Mouse (Mus musculus): Measurements from ENCODE around the gene Fam117a. TPM values are rescaled to one million over a fixed set of nuclear protein-coding genes. Genes with fewer than 3 reads are reported as not detected.

Gene Fam117a
- total and polyA plus RNA-seq, 3 experiments: 49.9 to 116 TPM; not detected in 1

GRCm38 (mm10) chr11:95319506-95319905 lies 17.3 kb upstream of the Fam117a start (continued):
- no peak for TF ChIP-seq BHLHE40 (IDR thresholded peaks at IDR 0.05; ENCODE audit: borderline replicate concordance, low read depth, low read length)
- no peak for TF ChIP-seq MAFK (IDR thresholded peaks at IDR 0.05; ENCODE audit: borderline replicate concordance, low read depth, low read length)
- TF ChIP-seq SMC3 (IDR thresholded peaks at IDR 0.05; ENCODE audit: low read depth, low read length): peak; percentile 42
- TF ChIP-seq KAT2A (conservative IDR thresholded peaks at IDR 0.05; ENCODE audit: low read depth, low read length): no peak; the same call in 1 of the 2 replicates
- no peak for TF ChIP-seq ZMIZ1 (IDR thresholded peaks at IDR 0.05; ENCODE audit: low read depth, low read length)

DNA sequence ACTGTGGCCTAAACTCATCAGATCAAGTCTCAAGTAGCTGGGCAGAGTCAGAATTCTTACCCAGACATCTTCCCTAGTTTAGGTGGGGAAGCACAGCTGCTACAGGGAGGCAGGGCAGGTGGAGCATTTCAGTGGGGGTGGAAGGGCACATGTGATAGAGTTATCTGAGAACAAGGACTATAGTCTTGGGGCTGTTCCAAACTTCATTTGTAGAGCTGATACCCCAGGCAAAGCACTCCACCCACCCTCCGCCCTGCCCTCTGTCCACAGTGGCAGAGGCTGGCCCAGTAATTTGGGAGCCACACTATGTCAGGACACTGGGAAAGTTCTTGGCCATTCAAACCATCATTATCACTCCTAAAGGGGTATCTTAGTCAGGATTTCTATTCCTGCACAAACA lies 16.8 kb upstream of the Fam117a start:
- no peak overlapping the region; a peak in 1 of 4 replicates for H3K4me3 ChIP-seq (ENCODE audit: control insufficient read depth in 1 of 2, insufficient read depth in 1 of 2, low read depth in 2 of 2, low read length in 2 of 2)

GRCm38 (mm10) chr11:95324181-95324580 lies 12.6 kb upstream of the Fam117a start:
- Histone ChIP-seq H3K4me3 (ENCODE audit: control insufficient read depth in 1 of 2, insufficient read depth in 1 of 2, low read depth in 2 of 2, low read length in 2 of 2) (no peak overlapping the region), H3K79me2 (ENCODE audit: control insufficient read depth, insufficient read depth, low read length, poor library complexity) (no peaks in the 10 kb centered on the region), H3K27me3 (ENCODE audit: control insufficient read depth in 1 of 2, insufficient read depth in 2 of 2, low read length in 2 of 2) (no peaks in the 10 kb centered on the region), H3K27ac (ENCODE audit: control insufficient read depth, low read depth, low read length) (no peak overlapping the region), H3K4me1 (ENCODE audit: control insufficient read depth in 1 of 2, insufficient read depth in 2 of 2, low read length in 2 of 2) (peaks cover 13 to 15% of the 10 kb centered on the region in 2 experiments), H3K36me3 (ENCODE audit: control insufficient read depth in 1 of 2, insufficient read depth in 2 of 2, low read length in 2 of 2) (peaks cover 0 to 12% of the 10 kb centered on the region in 2 experiments; a peak in 2 of 4 replicates), H3K9me3 (replicated peaks; ENCODE audit: insufficient read depth, low read length) (no peaks in the 10 kb centered on the region), H3K9ac (ENCODE audit: control insufficient read depth, low read depth, low read length, poor library complexity, severe bottlenecking) (no peak overlapping the region)
- no peak for DNase-seq (ENCODE audit: low read depth, low spot score)
- TF ChIP-seq CHD1 (IDR thresholded peaks at IDR 0.05; ENCODE audit: low read depth, low read length): no peak
- TF ChIP-seq JUND (IDR thresholded peaks at IDR 0.05; ENCODE audit: low read depth, low read length): no peak
- TF ChIP-seq CHD2 (IDR thresholded peaks at IDR 0.05; ENCODE audit: low read length): no peak
- TF ChIP-seq ZKSCAN1 (IDR thresholded peaks at IDR 0.05; ENCODE audit: low read depth, low read length): no peak
- TF ChIP-seq MXI1 (IDR thresholded peaks at IDR 0.05; ENCODE audit: low read depth, low read length): no peak
- no peak for TF ChIP-seq KAT2A (conservative IDR thresholded peaks at IDR 0.05; ENCODE audit: low read depth, low read length)
- no peak for TF ChIP-seq TCF12 (IDR thresholded peaks at IDR 0.05; ENCODE audit: low read depth, low read length)
- no peak for TF ChIP-seq MAZ (IDR thresholded peaks at IDR 0.05; ENCODE audit: low read depth, low read length)
- no peak for TF ChIP-seq MEF2A (IDR thresholded peaks at IDR 0.05; ENCODE audit: extremely low read depth, insufficient replicate concordance, low read depth, low read length, poor library complexity, severe bottlenecking)
- TF ChIP-seq MYB (IDR thresholded peaks at IDR 0.05; ENCODE audit: low read depth, low read length): no peak
- no peak for TF ChIP-seq TBP (IDR thresholded peaks at IDR 0.05; ENCODE audit: low read depth, low read length)
- TF ChIP-seq GABPA (IDR thresholded peaks at IDR 0.05; ENCODE audit: low read depth, low read length): no peak
- TF ChIP-seq POLR2A (IDR thresholded peaks at IDR 0.05; ENCODE audit: control insufficient read depth in 1 of 2, insufficient read depth in 1 of 2, low read depth in 1 of 2, low read length in 2 of 2, poor library complexity in 1 of 2): no peak
- no peak for TF ChIP-seq USF1 (IDR thresholded peaks at IDR 0.05; ENCODE audit: low read depth, low read length)
- no peak for TF ChIP-seq ELF1 (IDR thresholded peaks at IDR 0.05; ENCODE audit: low read depth, low read length)
- no peak for TF ChIP-seq ZMIZ1 (IDR thresholded peaks at IDR 0.05; ENCODE audit: low read depth, low read length)
- no peak for TF ChIP-seq SMC3 (IDR thresholded peaks at IDR 0.05; ENCODE audit: low read depth, low read length)
- TF ChIP-seq CTCF (IDR thresholded peaks at IDR 0.05 in 2 of 3, conservative IDR thresholded peaks at IDR 0.05 in 1 of 3; ENCODE audit: control insufficient read depth in 1 of 3, insufficient read depth in 1 of 3, low read depth in 2 of 3, low read length in 3 of 3, poor library complexity in 1 of 3, severe bottlenecking in 1 of 3): no peak

More for the DNA sequence above, 16.8 kb upstream of the Fam117a start:
- TF ChIP-seq ZNF384 (IDR thresholded peaks at IDR 0.05; ENCODE audit: low read depth, low read length) (peak; percentile 42; the same call in 1 of the 2 replicates), HCFC1 (IDR thresholded peaks at IDR 0.05; ENCODE audit: low read depth, low read length) (no peak), MYB (IDR thresholded peaks at IDR 0.05; ENCODE audit: low read depth, low read length) (0 out of 2 replicates have a peak, but pooled peaks have one; percentile 35), ETS1 (IDR thresholded peaks at IDR 0.05; ENCODE audit: low read depth, low read length) (peak; percentile 98), USF1 (IDR thresholded peaks at IDR 0.05; ENCODE audit: low read depth, low read length) (peak; percentile 84), CHD2 (IDR thresholded peaks at IDR 0.05; ENCODE audit: low read length) (no peak), MAFK (IDR thresholded peaks at IDR 0.05; ENCODE audit: borderline replicate concordance, low read depth, low read length) (peak; percentile 49; the same call in 1 of the 2 replicates), MYC (IDR thresholded peaks at IDR 0.05; ENCODE audit: low read depth, low read length) (peak; percentile 73), TAL1 (IDR thresholded peaks at IDR 0.05; ENCODE audit: low read length) (peak; percentile 41), TCF12 (IDR thresholded peaks at IDR 0.05; ENCODE audit: low read depth, low read length) (peak; percentile 98), MAX (IDR thresholded peaks at IDR 0.05; ENCODE audit: low read length) (0 out of 2 replicates have a peak, but pooled peaks have one; percentile 71), ELF1 (IDR thresholded peaks at IDR 0.05; ENCODE audit: low read depth, low read length) (no peak; the same call in 1 of the 2 replicates), MXI1 (IDR thresholded peaks at IDR 0.05; ENCODE audit: low read depth, low read length) (peak; percentile 83), SIN3A (IDR thresholded peaks at IDR 0.05; ENCODE audit: low read length) (peak; percentile 78), EP300 (IDR thresholded peaks at IDR 0.05; ENCODE audit: low read depth in 1 of 2, low read length in 2 of 2) (peak; percentile 83 to 93), KAT2A (conservative IDR thresholded peaks at IDR 0.05; ENCODE audit: low read depth, low read length) (no peak; the same call in 1 of the 2 replicates), BHLHE40 (IDR thresholded peaks at IDR 0.05; ENCODE audit: borderline replicate concordance, low read depth, low read length) (peak; percentile 88), GATA1 (IDR thresholded peaks at IDR 0.05; ENCODE audit: low read depth, low read length) (peak; percentile 88), RCOR1 (IDR thresholded peaks at IDR 0.05; ENCODE audit: low read depth, low read length) (peak; percentile 64; the same call in 1 of the 2 replicates)
- H3K36me3 ChIP-seq (ENCODE audit: control insufficient read depth in 1 of 2, insufficient read depth in 2 of 2, low read length in 2 of 2): peaks cover 0 to 33% of the 10 kb centered on the region in 2 experiments; a peak in 2 of 4 replicates
- no peaks in the 10 kb centered on the region for H3K79me2 ChIP-seq (ENCODE audit: control insufficient read depth, insufficient read depth, low read length, poor library complexity)
- DNase-seq (ENCODE audit: low read depth, low spot score): peak; percentile 71
- peaks cover 34 to 37% of the 10 kb centered on the region in 2 experiments for H3K4me1 ChIP-seq (ENCODE audit: control insufficient read depth in 1 of 2, insufficient read depth in 2 of 2, low read length in 2 of 2)
- H3K27ac ChIP-seq (ENCODE audit: control insufficient read depth, low read depth, low read length): 0 out of 2 replicates have a peak overlapping the region, but pooled peaks have one; percentile 8
- H3K27me3 ChIP-seq (ENCODE audit: control insufficient read depth in 1 of 2, insufficient read depth in 2 of 2, low read length in 2 of 2): no peaks in the 10 kb centered on the region
- no peaks in the 10 kb centered on the region for H3K9me3 ChIP-seq (replicated peaks; ENCODE audit: insufficient read depth, low read length)
- H3K9ac ChIP-seq (ENCODE audit: control insufficient read depth, low read depth, low read length, poor library complexity, severe bottlenecking): no peak overlapping the region
